Mouse (Mus musculus): ENCODE data around the gene Tbrg1. TPM values are rescaled to one million over a fixed set of nuclear protein-coding genes. Genes with fewer than 3 reads are reported as not detected.

The Tbrg1 gene
- total RNA-seq, 1 experiment = 120 TPM

DNA sequence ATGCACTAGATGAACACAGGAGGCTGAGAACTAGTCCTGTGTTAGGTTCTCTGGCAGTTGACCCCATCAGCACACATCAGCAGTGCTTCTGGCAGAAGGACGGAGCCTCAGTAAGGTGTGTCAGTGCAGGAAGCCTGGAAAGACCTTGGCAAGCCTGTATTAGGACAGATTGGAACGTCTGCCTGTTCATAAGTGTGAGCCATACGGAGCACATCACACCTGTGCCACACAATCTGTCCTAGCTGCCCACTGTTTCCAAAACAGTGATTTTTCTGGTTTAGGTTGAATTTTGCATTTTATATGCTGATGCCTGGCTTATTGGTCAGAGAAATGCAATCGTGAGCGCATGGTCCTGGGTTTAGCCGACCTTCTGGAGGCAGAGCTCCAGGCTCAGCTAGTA, 35.8 kb downstream of the Tbrg1 start:
- Histone ChIP-seq H3K4me3 (ENCODE audit: insufficient read depth in 1 of 2, low read depth in 1 of 2, low read length in 2 of 2, poor library complexity in 1 of 2, severe bottlenecking in 1 of 2) (no peak overlapping the region), H3K36me3 (ENCODE audit: control insufficient read depth, insufficient read depth, low read length, poor library complexity, severe bottlenecking) (no peaks in the 10 kb centered on the region), H3K9ac (ENCODE audit: insufficient read depth, low read depth, low read length, poor library complexity, severe bottlenecking) (no peak overlapping the region), H3K9me3 (ENCODE audit: control insufficient read depth, insufficient read depth, low read depth, low read length) (no peaks in the 10 kb centered on the region), H3K4me1 (ENCODE audit: control insufficient read depth in 2 of 2, insufficient read depth in 2 of 2, low read length in 2 of 2, poor library complexity in 1 of 2) (peaks cover 0 to 7% of the 10 kb centered on the region in 2 experiments; a peak in 2 of 4 replicates), H3K27ac (ENCODE audit: insufficient read depth, low read depth, low read length, poor library complexity, severe bottlenecking) (no peak overlapping the region)
- TF ChIP-seq HCFC1 (IDR thresholded peaks at IDR 0.05; ENCODE audit: borderline replicate concordance, insufficient read depth, low read length) = no peak
- TF ChIP-seq ZC3H11A (IDR thresholded peaks at IDR 0.05; ENCODE audit: borderline replicate concordance, low read depth, low read length) = no peak
- TF ChIP-seq MAFK (IDR thresholded peaks at IDR 0.05; ENCODE audit: insufficient read depth, low read depth, low read length) = no peak
- in situ Hi-C loops (cut with MboI; ENCODE audit: low sequenced_read_pairs in 2 of 2, unreplicated experiment in 2 of 2) = loop anchor here in 1 of 2 experiments (25.0 kb wide), 1 partner anchor 209 kb away; the partner anchor contains the start of gene Robo4
- DNase-seq (ENCODE audit: low read depth, low spot score) = no peak

DNA sequence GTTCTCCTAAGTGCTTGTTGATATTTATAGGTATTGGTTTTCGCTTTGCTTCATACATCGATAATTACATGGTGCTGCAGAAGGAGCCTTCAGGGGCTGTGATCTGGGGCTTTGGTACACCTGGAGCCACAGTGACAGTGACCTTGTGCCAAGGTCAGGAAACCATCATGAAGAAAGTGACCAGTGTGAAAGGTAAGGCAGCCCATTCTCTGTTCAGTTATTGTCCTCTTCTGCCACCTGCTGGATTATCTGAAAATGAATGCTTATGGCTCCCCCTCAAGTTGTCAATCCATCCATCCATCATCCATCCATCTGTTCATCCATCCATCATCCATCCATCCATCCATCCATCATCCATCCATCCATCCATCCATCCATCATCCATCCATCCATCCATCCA, 40.3 kb downstream of the Tbrg1 start:
- Histone ChIP-seq H3K9ac (ENCODE audit: insufficient read depth, low read depth, low read length, poor library complexity, severe bottlenecking) (no peak overlapping the region), H3K27ac (ENCODE audit: insufficient read depth, low read depth, low read length, poor library complexity, severe bottlenecking) (no peak overlapping the region), H3K4me3 (ENCODE audit: insufficient read depth in 1 of 2, low read depth in 1 of 2, low read length in 2 of 2, poor library complexity in 1 of 2, severe bottlenecking in 1 of 2) (no peak overlapping the region), H3K36me3 (ENCODE audit: control insufficient read depth, insufficient read depth, low read length, poor library complexity, severe bottlenecking) (no peaks in the 10 kb centered on the region), H3K4me1 (ENCODE audit: control insufficient read depth in 2 of 2, insufficient read depth in 2 of 2, low read length in 2 of 2, poor library complexity in 1 of 2) (peaks cover 0 to 1% of the 10 kb centered on the region in 2 experiments; a peak in 2 of 4 replicates), H3K9me3 (ENCODE audit: control insufficient read depth, insufficient read depth, low read depth, low read length) (no peaks in the 10 kb centered on the region)
- TF ChIP-seq CHD2 (IDR thresholded peaks at IDR 0.05; ENCODE audit: low read depth, low read length) (no peak), ZC3H11A (IDR thresholded peaks at IDR 0.05; ENCODE audit: borderline replicate concordance, low read depth, low read length) (peak; percentile 92), MAFK (IDR thresholded peaks at IDR 0.05; ENCODE audit: insufficient read depth, low read depth, low read length) (no peak)
- no peak for DNase-seq (ENCODE audit: low read depth, low spot score)
- in situ Hi-C loops (cut with MboI; ENCODE audit: low sequenced_read_pairs in 2 of 2, unreplicated experiment in 2 of 2) = loop anchor here (10.0 to 25.0 kb wide), 2 partner anchors 192 to 204 kb away; partner anchors contain the start of gene Robo4 (in 1 of the 2)

DNA sequence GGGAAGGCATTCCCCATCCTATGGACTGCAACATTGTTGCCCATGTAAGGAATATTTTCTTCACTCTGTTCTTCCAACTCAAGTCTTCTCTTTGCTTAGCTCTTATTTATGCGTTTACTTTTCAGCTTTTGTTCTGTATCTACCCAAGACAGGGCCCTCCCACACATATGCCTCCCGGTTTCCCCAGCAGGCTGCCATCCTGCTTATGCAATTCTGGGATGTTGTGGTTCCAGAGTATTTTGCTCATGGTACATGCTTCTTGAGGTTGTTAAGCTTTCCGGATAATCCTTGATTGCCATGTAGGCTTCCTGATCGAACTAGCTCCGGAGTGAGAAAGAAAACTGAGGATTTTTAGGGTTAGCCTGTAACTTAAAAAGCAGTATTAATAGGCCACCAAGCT, 41.9 kb downstream of the Tbrg1 start:
- H3K9ac ChIP-seq (ENCODE audit: insufficient read depth, low read depth, low read length, poor library complexity, severe bottlenecking) = no peak overlapping the region
- H3K4me3 ChIP-seq (ENCODE audit: insufficient read depth in 1 of 2, low read depth in 1 of 2, low read length in 2 of 2, poor library complexity in 1 of 2, severe bottlenecking in 1 of 2) = no peak overlapping the region
- in situ Hi-C loops (cut with MboI; ENCODE audit: low sequenced_read_pairs in 2 of 2, unreplicated experiment in 2 of 2) = loop anchor here (10.0 to 25.0 kb wide), 2 partner anchors 190 to 203 kb away; partner anchors contain the start of gene Robo4 (in 1 of the 2)
- no peaks in the 10 kb centered on the region for H3K9me3 ChIP-seq (ENCODE audit: control insufficient read depth, insufficient read depth, low read depth, low read length)
- no peak overlapping the region for H3K27ac ChIP-seq (ENCODE audit: insufficient read depth, low read depth, low read length, poor library complexity, severe bottlenecking)
- TF ChIP-seq HCFC1 (IDR thresholded peaks at IDR 0.05; ENCODE audit: borderline replicate concordance, insufficient read depth, low read length) = no peak
- TF ChIP-seq MAFK (IDR thresholded peaks at IDR 0.05; ENCODE audit: insufficient read depth, low read depth, low read length) = no peak
- no peak for TF ChIP-seq ZC3H11A (IDR thresholded peaks at IDR 0.05; ENCODE audit: borderline replicate concordance, low read depth, low read length)
- no peak for DNase-seq (ENCODE audit: low read depth, low spot score)
- H3K36me3 ChIP-seq (ENCODE audit: control insufficient read depth, insufficient read depth, low read length, poor library complexity, severe bottlenecking) = no peaks in the 10 kb centered on the region
- H3K4me1 ChIP-seq (ENCODE audit: control insufficient read depth in 2 of 2, insufficient read depth in 2 of 2, low read length in 2 of 2, poor library complexity in 1 of 2) = peaks cover 0 to 1% of the 10 kb centered on the region in 2 experiments; a peak in 2 of 4 replicates

DNA sequence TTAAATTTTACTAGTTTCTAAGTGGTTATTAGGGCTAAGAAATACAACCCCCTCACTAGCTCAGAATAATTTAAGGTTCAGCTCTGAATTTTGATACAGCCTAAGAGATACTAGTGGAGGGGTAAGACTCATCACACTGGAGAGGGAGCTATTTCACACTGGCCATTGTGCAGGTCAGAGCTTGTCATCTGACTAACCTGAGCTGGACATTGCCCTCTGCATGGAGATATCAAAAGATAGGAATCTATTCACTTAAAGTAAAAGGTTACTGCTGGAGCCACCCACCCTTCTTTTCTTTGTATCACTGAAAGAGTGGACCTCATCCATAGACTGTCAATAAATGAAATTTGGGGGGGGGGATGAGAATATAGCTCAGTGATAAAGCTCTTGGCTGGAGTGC, 42.8 kb downstream of the Tbrg1 start:
- Histone ChIP-seq H3K36me3 (ENCODE audit: control insufficient read depth, insufficient read depth, low read length, poor library complexity, severe bottlenecking) (no peaks in the 10 kb centered on the region), H3K4me3 (ENCODE audit: insufficient read depth in 1 of 2, low read depth in 1 of 2, low read length in 2 of 2, poor library complexity in 1 of 2, severe bottlenecking in 1 of 2) (peak overlapping the region in 1 of 2 experiments; percentile 75; a peak in 3 of 4 replicates), H3K9ac (ENCODE audit: insufficient read depth, low read depth, low read length, poor library complexity, severe bottlenecking) (no peak overlapping the region), H3K9me3 (ENCODE audit: control insufficient read depth, insufficient read depth, low read depth, low read length) (no peaks in the 10 kb centered on the region), H3K27ac (ENCODE audit: insufficient read depth, low read depth, low read length, poor library complexity, severe bottlenecking) (no peak overlapping the region), H3K4me1 (ENCODE audit: control insufficient read depth in 2 of 2, insufficient read depth in 2 of 2, low read length in 2 of 2, poor library complexity in 1 of 2) (peaks cover 0 to 1% of the 10 kb centered on the region in 2 experiments; a peak in 2 of 4 replicates)
- TF ChIP-seq ZNF384 (IDR thresholded peaks at IDR 0.05; ENCODE audit: low read depth, low read length) = no peak
- TF ChIP-seq MAFK (IDR thresholded peaks at IDR 0.05; ENCODE audit: insufficient read depth, low read depth, low read length) = no peak
- no peak for TF ChIP-seq HCFC1 (IDR thresholded peaks at IDR 0.05; ENCODE audit: borderline replicate concordance, insufficient read depth, low read length)
- TF ChIP-seq ZC3H11A (IDR thresholded peaks at IDR 0.05; ENCODE audit: borderline replicate concordance, low read depth, low read length) = no peak
- TF ChIP-seq CHD2 (IDR thresholded peaks at IDR 0.05; ENCODE audit: low read depth, low read length) = no peak
- DNase-seq (ENCODE audit: low read depth, low spot score) = no peak
- in situ Hi-C loops (cut with MboI; ENCODE audit: low sequenced_read_pairs in 2 of 2, unreplicated experiment in 2 of 2) = loop anchor here (10.0 to 25.0 kb wide), 2 partner anchors 190 to 202 kb away; partner anchors contain the start of gene Robo4 (in 1 of the 2)

DNA sequence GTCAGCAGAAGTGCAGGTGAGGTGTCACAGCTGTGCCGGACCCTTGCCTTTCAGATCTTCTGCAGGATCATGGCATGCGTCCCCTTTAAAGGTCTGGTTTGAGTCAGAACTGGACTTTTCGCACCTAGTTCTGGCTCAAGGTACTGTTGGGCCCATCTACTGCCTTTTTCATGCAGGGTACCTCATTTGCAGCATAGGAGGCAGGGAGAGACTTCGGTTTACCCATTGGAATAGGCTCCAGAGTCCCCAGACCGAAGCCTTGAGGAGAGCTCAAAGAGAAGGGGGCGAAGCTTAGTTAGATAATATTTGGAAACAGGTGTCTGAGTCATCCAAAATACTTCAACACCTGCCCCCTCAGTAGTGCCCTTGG, 43.2 kb downstream of the Tbrg1 start:
- Histone ChIP-seq H3K9ac (ENCODE audit: insufficient read depth, low read depth, low read length, poor library complexity, severe bottlenecking) (peak overlapping the region; percentile 66), H3K9me3 (ENCODE audit: control insufficient read depth, insufficient read depth, low read depth, low read length) (no peaks in the 10 kb centered on the region), H3K27ac (ENCODE audit: insufficient read depth, low read depth, low read length, poor library complexity, severe bottlenecking) (no peak overlapping the region), H3K4me1 (ENCODE audit: control insufficient read depth in 2 of 2, insufficient read depth in 2 of 2, low read length in 2 of 2, poor library complexity in 1 of 2) (peaks cover 0 to 1% of the 10 kb centered on the region in 2 experiments; a peak in 2 of 4 replicates), H3K4me3 (ENCODE audit: insufficient read depth in 1 of 2, low read depth in 1 of 2, low read length in 2 of 2, poor library complexity in 1 of 2, severe bottlenecking in 1 of 2) (peak overlapping the region; percentile 60 to 75), H3K36me3 (ENCODE audit: control insufficient read depth, insufficient read depth, low read length, poor library complexity, severe bottlenecking) (no peaks in the 10 kb centered on the region)
- DNase-seq (ENCODE audit: low read depth, low spot score) = no peak
- in situ Hi-C loops (cut with MboI; ENCODE audit: low sequenced_read_pairs in 2 of 2, unreplicated experiment in 2 of 2) = loop anchor here (10.0 to 25.0 kb wide), 2 partner anchors 189 to 202 kb away; partner anchors contain the start of gene Robo4 (in 1 of the 2)
- no peak for TF ChIP-seq HCFC1 (IDR thresholded peaks at IDR 0.05; ENCODE audit: borderline replicate concordance, insufficient read depth, low read length)

Data from ES-E14 (cell line).